Mouse (Mus musculus): ENCODE data around the gene Krt27. TPM values are rescaled to one million over a fixed set of nuclear protein-coding genes. Genes with fewer than 3 reads are reported as not detected.

Krt27 gene
- polyA plus RNA-seq (2015; fragmentation: Nextera tagmentation; extraction: Ambion mirVana), result not detected in 2 replicates

GRCm38 (mm10) chr11:99351004-99351403 lies at the start of gene Krt27:
Gene Krt27 (minus strand): TSS chr11:99351104.
- H3K9me3 ChIP-seq (replicated peaks), result no peaks in the 10 kb centered on the region
- no peaks in the 10 kb centered on the region for H3K4me1 ChIP-seq (replicated peaks)
- ATAC-seq (ENCODE audit: insufficient read depth), result no peak
- no peak within 1 kb of the TSS for H3K27ac ChIP-seq (replicated peaks)
- H3K27me3 ChIP-seq, result no peaks in the 10 kb centered on the region
- 68% methylated on average over 12 of the region's 12 CpGs for WGBS (ENCODE audit: insufficient replicate concordance)
- H3K36me3 ChIP-seq (replicated peaks), result no peaks in the 10 kb centered on the region
- H3K4me2 ChIP-seq, result no peak within 1 kb of the TSS
- H3K9ac ChIP-seq, result no peak within 1 kb of the TSS
- H3K4me3 ChIP-seq (replicated peaks), result no peak within 1 kb of the TSS

GRCm38 (mm10) chr11:99399956-99400549 lies 49.1 kb upstream of the Krt27 start:
- H3K4me3 ChIP-seq (replicated peaks), result no peak overlapping the region
- H3K27ac ChIP-seq (replicated peaks), result no peak overlapping the region
- ATAC-seq (ENCODE audit: insufficient read depth), result no peak
- 70% methylated on average over 13 of the region's 13 CpGs for WGBS (ENCODE audit: insufficient replicate concordance)
- no peaks in the 10 kb centered on the region for H3K9me3 ChIP-seq (replicated peaks)
- H3K36me3 ChIP-seq (replicated peaks), result no peaks in the 10 kb centered on the region
- H3K27me3 ChIP-seq, result no peaks in the 10 kb centered on the region
- no peaks in the 10 kb centered on the region for H3K4me1 ChIP-seq (replicated peaks)
- H3K9ac ChIP-seq, result no peak overlapping the region
- no peak overlapping the region for H3K4me2 ChIP-seq

- no peak overlapping the region for H3K9ac ChIP-seq
Measured at GRCm38 (mm10) chr11:99398832-99399231, 47.9 kb upstream of the Krt27 start.

GRCm38 (mm10) chr11:99398084-99398483 lies 47.2 kb upstream of the Krt27 start:
- no peak for ATAC-seq (ENCODE audit: insufficient read depth)
- H3K9ac ChIP-seq, result no peak overlapping the region
- H3K9me3 ChIP-seq (replicated peaks), result no peaks in the 10 kb centered on the region
- no peaks in the 10 kb centered on the region for H3K36me3 ChIP-seq (replicated peaks)
- no peaks in the 10 kb centered on the region for H3K4me1 ChIP-seq (replicated peaks)
- H3K27me3 ChIP-seq, result no peaks in the 10 kb centered on the region
- no peak overlapping the region for H3K4me3 ChIP-seq (replicated peaks)
- 46% methylated on average over 3 of the region's 3 CpGs for WGBS (ENCODE audit: insufficient replicate concordance)
- no peak overlapping the region for H3K4me2 ChIP-seq
- H3K27ac ChIP-seq (replicated peaks), result no peak overlapping the region

More at GRCm38 (mm10) chr11:99398832-99399231, 47.9 kb upstream of the Krt27 start:
- no peak for ATAC-seq (ENCODE audit: insufficient read depth)
- 30% methylated on average over 8 of the region's 8 CpGs for WGBS (ENCODE audit: insufficient replicate concordance)
- Histone ChIP-seq H3K9me3 (replicated peaks) (no peaks in the 10 kb centered on the region), H3K36me3 (replicated peaks) (no peaks in the 10 kb centered on the region), H3K4me2 (no peak overlapping the region), H3K4me1 (replicated peaks) (no peaks in the 10 kb centered on the region), H3K27ac (replicated peaks) (no peak overlapping the region), H3K4me3 (replicated peaks) (no peak overlapping the region), H3K27me3 (no peaks in the 10 kb centered on the region)

GRCm38 (mm10) chr11:99396661-99397060 lies 45.8 kb upstream of the Krt27 start:
- WGBS (ENCODE audit: insufficient replicate concordance), result 69% methylated on average over 2 of the region's 2 CpGs
- no peaks in the 10 kb centered on the region for H3K4me1 ChIP-seq (replicated peaks)
- H3K36me3 ChIP-seq (replicated peaks), result no peaks in the 10 kb centered on the region
- H3K27ac ChIP-seq (replicated peaks), result no peak overlapping the region
- H3K27me3 ChIP-seq, result no peaks in the 10 kb centered on the region
- no peaks in the 10 kb centered on the region for H3K9me3 ChIP-seq (replicated peaks)
- ATAC-seq (ENCODE audit: insufficient read depth), result no peak
- no peak overlapping the region for H3K9ac ChIP-seq
- no peak overlapping the region for H3K4me3 ChIP-seq (replicated peaks)
- no peak overlapping the region for H3K4me2 ChIP-seq

GRCm38 (mm10) chr11:99396034-99396433 lies 45.1 kb upstream of the Krt27 start:
- H3K4me1 ChIP-seq (replicated peaks), result no peaks in the 10 kb centered on the region
- no peak overlapping the region for H3K9ac ChIP-seq
- H3K36me3 ChIP-seq (replicated peaks), result no peaks in the 10 kb centered on the region
- H3K4me2 ChIP-seq, result no peak overlapping the region
- H3K4me3 ChIP-seq (replicated peaks), result no peak overlapping the region
- ATAC-seq (ENCODE audit: insufficient read depth), result no peak
- H3K9me3 ChIP-seq (replicated peaks), result no peaks in the 10 kb centered on the region
- WGBS (ENCODE audit: insufficient replicate concordance), result 32% methylated on average over 3 of the region's 3 CpGs
- no peak overlapping the region for H3K27ac ChIP-seq (replicated peaks)
- no peaks in the 10 kb centered on the region for H3K27me3 ChIP-seq

GRCm38 (mm10) chr11:99392492-99392891 lies 41.6 kb upstream of the Krt27 start:
- Histone ChIP-seq H3K36me3 (replicated peaks) (no peaks in the 10 kb centered on the region), H3K27me3 (no peaks in the 10 kb centered on the region), H3K4me2 (no peak overlapping the region), H3K4me1 (replicated peaks) (no peaks in the 10 kb centered on the region), H3K27ac (replicated peaks) (no peak overlapping the region), H3K9ac (no peak overlapping the region), H3K9me3 (replicated peaks) (no peaks in the 10 kb centered on the region), H3K4me3 (replicated peaks) (no peak overlapping the region)
- WGBS (ENCODE audit: insufficient replicate concordance), result 65% methylated on average over 10 of the region's 10 CpGs
- no peak for ATAC-seq (ENCODE audit: insufficient read depth)

- Histone ChIP-seq H3K4me2 (no peak overlapping the region), H3K9me3 (replicated peaks) (no peaks in the 10 kb centered on the region), H3K4me3 (replicated peaks) (no peak overlapping the region), H3K9ac (no peak overlapping the region), H3K4me1 (replicated peaks) (peaks cover 4% of the 10 kb centered on the region; the same call in 1 of the 2 replicates), H3K27ac (replicated peaks) (no peak overlapping the region), H3K27me3 (peaks cover 2% of the 10 kb centered on the region), H3K36me3 (replicated peaks) (no peaks in the 10 kb centered on the region)
- ATAC-seq (ENCODE audit: insufficient read depth), result no peak
- 64% methylated on average over 6 of the region's 6 CpGs for WGBS (ENCODE audit: insufficient replicate concordance)
Measured at GRCm38 (mm10) chr11:99391375-99391774, 40.5 kb upstream of the Krt27 start.

GRCm38 (mm10) chr11:99390866-99391265 lies 40.0 kb upstream of the Krt27 start:
- Histone ChIP-seq H3K9me3 (replicated peaks) (no peaks in the 10 kb centered on the region), H3K4me2 (no peak overlapping the region), H3K4me1 (replicated peaks) (peaks cover 6% of the 10 kb centered on the region; the same call in 1 of the 2 replicates), H3K27ac (replicated peaks) (no peak overlapping the region), H3K36me3 (replicated peaks) (no peaks in the 10 kb centered on the region), H3K4me3 (replicated peaks) (no peak overlapping the region), H3K27me3 (peaks cover 7% of the 10 kb centered on the region), H3K9ac (no peak overlapping the region)
- 56% methylated on average over 7 of the region's 7 CpGs for WGBS (ENCODE audit: insufficient replicate concordance)
- no peak for ATAC-seq (ENCODE audit: insufficient read depth)

- H3K4me3 ChIP-seq (replicated peaks), result no peak within 1 kb of the TSS
- no peaks in the 10 kb centered on the region for H3K36me3 ChIP-seq (replicated peaks)
- no peak within 1 kb of the TSS for H3K9ac ChIP-seq
- WGBS (ENCODE audit: insufficient replicate concordance), result 66% methylated on average over 4 of the region's 4 CpGs
- peaks cover 11% of the 10 kb centered on the region for H3K27me3 ChIP-seq
- no peak for ATAC-seq (ENCODE audit: insufficient read depth)
- H3K27ac ChIP-seq (replicated peaks), result no peak within 1 kb of the TSS
- H3K9me3 ChIP-seq (replicated peaks), result no peaks in the 10 kb centered on the region
- H3K4me1 ChIP-seq (replicated peaks), result peaks cover 6% of the 10 kb centered on the region; the same call in 1 of the 2 replicates
- no peak within 1 kb of the TSS for H3K4me2 ChIP-seq
Measured at GRCm38 (mm10) chr11:99389264-99389663, 38.4 kb upstream of the Krt27 start, which contains the start of gene Krt10. Gene Krt10 (minus strand): TSS chr11:99389364.

- peaks cover 6% of the 10 kb centered on the region; the same call in 1 of the 2 replicates for H3K4me1 ChIP-seq (replicated peaks)
- no peak overlapping the region for H3K4me3 ChIP-seq (replicated peaks)
- WGBS (ENCODE audit: insufficient replicate concordance), result 75% methylated on average over 18 of the region's 18 CpGs
Measured at GRCm38 (mm10) chr11:99388661-99389060, 37.8 kb upstream of the Krt27 start.

More at GRCm38 (mm10) chr11:99388661-99389060, 37.8 kb upstream of the Krt27 start:
- Histone ChIP-seq H3K9ac (no peak overlapping the region), H3K36me3 (replicated peaks) (no peaks in the 10 kb centered on the region), H3K27me3 (peaks cover 14% of the 10 kb centered on the region), H3K4me2 (no peak overlapping the region), H3K27ac (replicated peaks) (no peak overlapping the region), H3K9me3 (replicated peaks) (no peaks in the 10 kb centered on the region)
- ATAC-seq (ENCODE audit: insufficient read depth), result no peak

Measured in liver, embryonic 15.5 days (tissue).